Mouse (Mus musculus) testis, postnatal 10 days (tissue): ENCODE measurements around the gene Etnk1.
"Not testable (repeated sequence)": the region's sequence is repeated elsewhere in the genome, so short reads cannot be mapped to it uniquely, and the experiment has no call there.

Experiments used
- DNase-seq: peaks from one replicate; pipeline ENCODE4 v3.0.0; 2021; ENCODE audit warnings: low spot score

Gene Etnk1

DNA sequence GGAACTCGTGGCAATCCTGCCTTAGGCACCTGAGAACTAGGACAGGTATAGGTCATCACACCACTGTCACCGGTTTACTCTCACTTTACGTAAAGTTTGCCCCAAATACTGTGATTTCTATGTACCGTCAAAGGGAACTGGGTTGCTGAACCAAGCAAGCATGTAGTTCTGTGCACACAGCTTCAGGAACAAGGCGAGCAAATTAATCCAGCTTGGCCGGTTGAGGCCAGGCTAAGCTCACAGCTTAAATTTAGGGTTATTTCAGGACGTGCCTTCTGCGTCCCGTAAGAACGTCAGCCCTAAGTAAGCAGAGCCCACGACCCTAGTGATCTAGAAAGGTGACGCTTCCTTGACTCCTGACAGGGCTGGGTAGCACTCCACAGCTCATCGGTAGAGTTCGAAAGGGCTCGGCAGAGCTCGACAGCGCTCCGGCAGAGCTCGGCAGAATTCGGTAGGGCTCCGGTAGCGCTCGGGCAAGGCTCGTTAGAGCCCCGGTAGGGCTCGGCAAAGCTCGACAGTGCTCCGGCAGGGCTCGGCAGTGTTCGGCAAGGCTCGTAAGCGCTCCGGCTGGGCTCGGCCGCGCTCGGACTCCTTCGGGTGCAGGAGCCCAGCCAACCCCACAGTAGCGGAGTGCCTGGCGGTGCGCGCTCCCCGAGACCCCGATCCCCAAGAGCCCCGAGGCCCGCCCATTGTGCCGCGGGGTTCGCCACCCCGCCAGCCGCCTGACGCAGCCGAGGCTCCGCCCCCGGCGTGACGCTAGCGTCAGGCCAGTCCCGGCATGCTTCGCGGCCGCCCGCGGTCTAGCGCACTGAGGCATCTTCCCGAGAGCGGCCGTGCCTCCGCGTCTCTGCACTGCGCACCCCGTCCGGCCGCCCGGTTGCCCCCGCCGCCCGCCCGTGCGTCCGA is at the start of gene Etnk1:
Etnk1 (plus strand) TSS at position 770 of the 906 bp plus-strand sequence.
- DNase-seq, result peak; percentile 96

- no peak for DNase-seq
Measured at GRCm38 (mm10) chr6:143119325-143119724, 47.7 kb upstream of the Etnk1 start.

- DNase-seq, result no peak
Measured at GRCm38 (mm10) chr6:143125721-143126120, 41.3 kb upstream of the Etnk1 start.

DNA sequence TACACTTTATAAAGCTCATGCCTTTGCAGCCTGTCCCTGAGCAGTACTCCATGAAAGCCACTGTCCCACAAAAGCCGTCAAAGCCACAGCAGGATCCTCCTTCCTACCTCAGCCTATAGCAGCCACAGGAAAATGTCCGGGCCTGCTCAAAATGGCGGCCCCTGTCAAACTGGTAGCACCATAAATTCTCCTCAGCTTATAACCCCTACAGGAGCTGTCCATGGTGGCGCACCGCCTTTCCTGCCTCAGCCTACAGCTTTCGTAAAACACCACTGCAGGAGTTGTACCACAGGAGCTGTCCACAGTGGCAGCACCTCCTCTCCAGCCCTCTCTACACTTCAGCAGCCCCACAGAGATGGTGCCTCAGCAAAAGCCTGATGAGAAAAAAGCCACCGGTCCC is 37.6 kb upstream of the Etnk1 start:
- DNase-seq, result no peak

DNA sequence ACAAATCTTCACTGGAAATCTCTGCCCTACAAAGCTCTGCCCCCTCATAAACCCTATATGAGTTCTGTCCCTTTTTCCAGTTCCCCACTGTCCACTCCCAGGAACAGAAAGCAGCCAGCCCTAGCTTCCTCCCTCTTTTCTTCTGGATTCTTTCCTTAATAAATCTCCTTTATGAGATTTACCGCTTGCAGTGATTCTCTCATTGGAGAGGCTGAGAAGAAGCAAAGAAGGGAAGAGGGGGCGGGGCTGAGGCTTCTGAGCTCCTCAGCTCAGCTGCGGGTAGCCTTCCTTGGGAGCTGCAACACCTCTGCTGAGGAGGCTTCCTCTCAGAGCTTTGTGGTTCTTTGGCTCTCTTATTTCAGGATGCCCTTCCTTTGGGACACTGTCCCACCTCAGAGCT is 37.1 kb upstream of the Etnk1 start:
- DNase-seq, result no peak

- DNase-seq, result no peak
Measured at GRCm38 (mm10) chr6:143130411-143130810, 36.6 kb upstream of the Etnk1 start.

GRCm38 (mm10) chr6:143131895-143132652 is 34.9 kb upstream of the Etnk1 start:
- DNase-seq, result no peak

- no peak for DNase-seq
Measured at GRCm38 (mm10) chr6:143133150-143133549, 33.9 kb upstream of the Etnk1 start.

GRCm38 (mm10) chr6:143135097-143135496 is 31.9 kb upstream of the Etnk1 start:
- no peak for DNase-seq

GRCm38 (mm10) chr6:143136688-143137087 is 30.3 kb upstream of the Etnk1 start:
- no peak for DNase-seq

- no peak for DNase-seq
Measured at GRCm38 (mm10) chr6:143137341-143137740, 29.7 kb upstream of the Etnk1 start.

- DNase-seq, result no peak
Measured at GRCm38 (mm10) chr6:143139417-143139816, 27.6 kb upstream of the Etnk1 start.

- no peak for DNase-seq
Measured at GRCm38 (mm10) chr6:143140884-143141283, 26.1 kb upstream of the Etnk1 start.

DNA sequence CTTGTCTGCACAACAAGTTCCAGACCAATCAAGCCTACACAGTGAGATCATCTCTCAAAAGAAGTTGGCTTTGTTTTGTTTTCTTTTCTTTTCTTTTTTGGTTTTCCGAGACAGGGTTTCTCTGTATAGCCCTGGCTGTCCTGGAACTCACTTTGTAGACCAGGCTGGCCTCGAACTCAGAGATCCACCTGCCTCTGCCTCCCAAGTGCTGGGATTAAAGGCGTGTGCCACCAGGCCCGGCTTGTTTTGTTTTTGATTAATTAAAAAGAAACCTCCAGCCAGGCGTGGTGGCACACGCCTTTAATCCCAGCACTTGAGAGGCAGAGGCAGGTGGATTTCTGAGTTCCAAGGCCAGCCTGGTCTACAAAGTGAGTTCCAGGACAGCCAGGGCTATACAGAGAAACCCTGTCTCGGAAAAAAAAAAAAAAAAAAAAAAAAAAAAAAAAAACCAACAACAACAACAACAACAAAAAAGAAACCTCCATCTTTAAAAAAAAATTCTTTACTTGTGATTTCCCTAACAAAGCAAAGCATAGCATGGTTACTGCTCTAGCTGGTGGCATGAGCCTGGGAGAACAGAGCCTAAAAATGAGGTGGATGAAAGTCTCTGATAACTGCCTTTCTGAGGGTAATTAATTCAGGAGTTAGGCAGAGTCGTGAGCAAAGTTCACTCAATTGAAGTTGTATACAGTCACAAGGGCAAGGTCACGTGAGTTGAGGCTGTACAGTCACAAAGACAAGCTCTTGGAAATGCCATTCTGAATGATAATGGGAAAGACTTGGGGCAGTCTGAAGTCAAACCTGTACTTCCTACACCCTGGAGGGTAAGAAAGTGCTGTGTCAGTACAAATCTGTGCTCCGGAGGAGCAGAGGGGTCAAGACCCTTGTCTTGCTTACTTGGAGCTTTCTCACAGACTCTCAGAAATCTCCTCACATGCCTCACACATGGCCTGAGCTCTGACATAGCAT is 25.1 kb upstream of the Etnk1 start:
- not testable (repeated sequence) for DNase-seq

- no peak for DNase-seq
Measured at GRCm38 (mm10) chr6:143142861-143143260, 24.2 kb upstream of the Etnk1 start.

GRCm38 (mm10) chr6:143143321-143143720 is 23.7 kb upstream of the Etnk1 start:
- no peak for DNase-seq

DNA sequence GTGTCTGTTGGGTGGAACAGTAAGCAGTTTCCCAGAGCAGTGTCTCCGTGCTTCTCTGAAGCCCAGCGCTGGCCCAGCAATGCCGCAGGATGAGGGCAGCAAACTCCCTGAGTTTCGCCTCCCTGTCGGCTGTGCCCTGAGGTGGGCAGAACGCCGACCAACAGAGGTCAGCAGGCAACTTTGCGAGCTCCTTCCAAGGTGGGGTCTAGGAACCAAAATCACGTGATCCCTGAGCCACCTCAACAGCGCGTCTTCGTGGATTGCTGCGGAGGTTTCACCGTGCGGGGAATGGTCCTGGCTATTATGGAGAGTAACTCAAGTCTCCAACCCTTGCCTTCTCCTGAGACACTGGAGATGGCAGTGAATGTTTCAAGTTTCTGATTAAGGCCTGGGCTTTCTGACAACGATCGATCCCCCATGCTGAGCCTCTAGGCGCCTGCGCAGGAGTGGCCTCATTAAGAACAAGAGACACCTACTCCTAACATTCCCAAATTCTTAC is 23.2 kb upstream of the Etnk1 start:
- no peak for DNase-seq

GRCm38 (mm10) chr6:143144556-143144955 is 22.5 kb upstream of the Etnk1 start:
- no peak for DNase-seq

GRCm38 (mm10) chr6:143145051-143145450 is 22.0 kb upstream of the Etnk1 start:
- DNase-seq, result peak; percentile 20

DNA sequence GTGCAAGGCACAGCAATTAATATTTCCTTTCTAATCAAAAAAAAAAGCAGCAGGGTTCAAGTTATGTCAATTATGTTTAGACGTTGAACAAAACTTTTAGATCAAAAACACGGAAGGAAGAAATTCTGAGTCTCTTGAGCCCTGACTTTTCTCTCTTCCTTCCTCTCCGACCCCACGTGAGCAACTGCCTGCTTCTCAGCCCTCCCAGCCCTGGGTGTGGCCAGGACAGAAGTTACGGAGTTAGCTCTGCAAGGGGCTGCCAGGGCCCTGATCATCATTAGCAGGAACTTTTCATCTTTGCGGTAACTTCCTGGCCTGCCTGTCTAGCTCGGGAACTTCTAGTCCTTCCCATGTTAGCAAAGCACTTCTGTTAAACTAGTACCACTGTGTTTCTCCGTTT is 20.3 kb upstream of the Etnk1 start:
- no peak for DNase-seq

DNA sequence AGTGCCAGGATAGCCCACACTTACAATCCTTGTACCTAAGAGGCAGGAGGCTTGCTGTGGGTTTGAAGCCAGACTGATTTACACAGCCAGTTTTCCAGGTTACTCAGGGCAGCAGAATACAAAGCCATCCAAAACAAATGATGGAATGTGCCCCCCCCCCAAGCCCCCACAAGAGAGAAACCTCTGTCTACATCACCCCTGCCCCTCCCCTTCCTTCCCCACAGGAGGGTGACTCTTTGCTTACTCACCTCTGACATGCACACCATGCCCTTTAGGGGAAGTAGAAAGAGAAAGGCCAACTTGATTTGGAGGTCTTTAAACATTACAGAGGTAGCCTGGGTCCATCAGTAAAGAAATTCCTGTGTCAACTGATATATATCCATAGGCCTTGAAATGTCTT is 18.2 kb upstream of the Etnk1 start:
- DNase-seq, result no peak
